Mouse (Mus musculus) midbrain, embryonic 10.5 days (tissue): Measurements from ENCODE around the gene Tmem251. TPM values are rescaled to one million over a fixed set of nuclear protein-coding genes. Genes with fewer than 3 reads are reported as not detected.

Source experiments
- DNase-seq: peaks from one replicate; pipeline ENCODE4 v3.0.0-alpha.2; 2017; ENCODE audit warnings: low spot score
- H3K27ac ChIP-seq: fragments of 300-500 bp; sonication (generic); replicated peaks from 2 replicates; pipeline ENCODE4 v1.5.1; 2016; ENCODE audit warnings: mild to moderate bottlenecking
- H3K27me3 ChIP-seq: fragments of 300-500 bp; sonication (generic); 2 replicates; pipeline ENCODE4 v1.6.1; 2016; ENCODE audit warnings: low read depth, mild to moderate bottlenecking; ENCODE audit not compliant: poor library complexity, severe bottlenecking
- H3K36me3 ChIP-seq: fragments of 300-500 bp; sonication (generic); 2 replicates; pipeline ENCODE4 v1.6.1; 2016; ENCODE audit warnings: mild to moderate bottlenecking, moderate library complexity
- H3K4me1 ChIP-seq: fragments of 300-500 bp; sonication (generic); 2 replicates; pipeline ENCODE4 v1.6.1; 2016
- H3K4me3 ChIP-seq: fragments of 300-500 bp; sonication (generic); 2 replicates; pipeline ENCODE4 v1.5.1; 2016; ENCODE audit warnings: mild to moderate bottlenecking, moderate library complexity
- H3K9me3 ChIP-seq: fragments of 300-500 bp; sonication (generic); replicated peaks from 2 replicates; pipeline ENCODE4 v1.6.1; 2016; ENCODE audit warnings: mild to moderate bottlenecking
- WGBS: fragments of 180-500 bp; shearing (Covaris S2); methylation state at CpG from one replicate; pipeline ENCODE4 v1.1.7; 2016; 5-methylcytosine and 5-hydroxymethylcytosine counted together
- polyA plus RNA-seq: library from polyadenylated mRNA; unstranded; fragments of >200 nt; fragmentation: Nextera tagmentation; extraction: Ambion mirVana; gene quantifications from 2 replicates; pipeline ENCODE4 v1.2.1, GENCODE M21; 2016

Tmem251 gene
- polyA plus RNA-seq, 1 experiment from 2014 or later: 14.0 TPM

DNA sequence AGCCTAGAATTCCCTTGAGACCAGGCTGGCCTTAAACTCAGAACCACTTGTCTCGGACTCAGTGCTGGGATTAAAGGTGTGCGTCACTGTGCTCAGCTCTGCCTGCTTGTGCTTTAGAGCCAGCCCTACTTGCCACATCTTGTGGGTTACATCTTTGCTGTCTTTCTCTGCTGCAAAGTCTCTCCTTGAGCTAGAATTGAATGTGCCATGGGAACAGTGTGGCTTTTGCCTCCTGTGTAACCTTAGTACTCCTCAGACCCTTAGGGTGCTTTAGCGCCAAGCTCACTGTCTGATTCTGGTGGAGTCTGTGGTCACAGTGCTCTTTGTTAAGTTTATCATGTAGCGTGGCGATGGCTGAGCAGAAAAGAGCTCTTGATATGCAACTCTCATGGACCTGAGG lies 29.1 kb downstream of the Tmem251 start:
- Histone ChIP-seq H3K9me3 (no peaks in the 10 kb centered on the region; the same call in 1 of the 2 replicates), H3K4me1 (no peaks in the 10 kb centered on the region), H3K27ac (no peak overlapping the region), H3K27me3 (no peaks in the 10 kb centered on the region), H3K36me3 (peaks cover 98% of the 10 kb centered on the region), H3K4me3 (no peak overlapping the region)
- no peak for DNase-seq
- 92% methylated on average over 5 of the region's 5 CpGs for WGBS

DNA sequence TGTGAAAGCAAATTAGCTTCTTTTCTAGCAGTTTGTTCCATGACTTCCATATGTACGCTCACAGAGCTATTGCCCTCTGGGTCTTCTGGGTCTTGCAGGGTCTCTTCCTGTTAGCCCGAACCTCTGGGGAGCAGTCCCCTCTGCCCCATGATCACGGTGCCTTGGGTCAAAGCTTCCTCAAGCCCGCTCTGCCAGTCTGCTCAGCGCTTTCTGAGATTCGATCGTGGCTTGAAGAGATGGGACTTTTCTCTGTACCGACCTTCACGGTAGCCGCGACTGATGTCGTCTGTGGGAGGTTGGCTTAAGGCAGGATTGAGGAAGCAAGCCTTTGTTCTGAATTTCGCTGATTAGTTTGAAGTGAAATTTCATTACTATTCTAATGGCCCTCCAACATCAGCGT lies 32.5 kb downstream of the Tmem251 start:
- H3K4me1 ChIP-seq: no peaks in the 10 kb centered on the region
- no peak for DNase-seq
- no peaks in the 10 kb centered on the region for H3K27me3 ChIP-seq
- WGBS: 94% methylated on average over 14 of the region's 14 CpGs
- no peak overlapping the region for H3K27ac ChIP-seq
- peaks cover 78% of the 10 kb centered on the region for H3K36me3 ChIP-seq
- H3K9me3 ChIP-seq: no peaks in the 10 kb centered on the region; the same call in 1 of the 2 replicates
- H3K4me3 ChIP-seq: no peak overlapping the region

DNA sequence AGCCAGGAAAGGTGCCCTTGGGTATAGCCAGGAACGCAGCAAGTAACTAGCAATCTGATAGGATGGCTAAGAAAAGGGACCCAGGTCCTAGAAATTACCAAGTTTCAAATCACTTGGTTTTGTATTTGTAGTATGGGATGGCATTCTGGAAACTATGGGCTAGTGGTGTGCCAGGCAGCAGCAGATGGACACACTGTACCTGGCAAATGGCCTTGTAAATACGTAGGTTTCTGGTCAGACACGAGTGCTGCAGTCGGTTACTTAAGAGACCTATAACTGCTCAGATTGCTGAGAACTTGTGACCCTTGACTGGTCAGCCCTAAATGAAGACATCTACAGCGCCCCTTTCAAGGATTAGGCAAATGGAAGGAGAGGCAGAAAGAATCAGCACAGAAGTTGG lies 34.6 kb downstream of the Tmem251 start:
- Histone ChIP-seq H3K36me3 (peaks cover 69% of the 10 kb centered on the region), H3K9me3 (no peaks in the 10 kb centered on the region), H3K27me3 (no peaks in the 10 kb centered on the region), H3K4me1 (no peaks in the 10 kb centered on the region), H3K4me3 (no peak overlapping the region), H3K27ac (no peak overlapping the region)
- 82% methylated on average over 5 of the region's 5 CpGs for WGBS
- DNase-seq: no peak

DNA sequence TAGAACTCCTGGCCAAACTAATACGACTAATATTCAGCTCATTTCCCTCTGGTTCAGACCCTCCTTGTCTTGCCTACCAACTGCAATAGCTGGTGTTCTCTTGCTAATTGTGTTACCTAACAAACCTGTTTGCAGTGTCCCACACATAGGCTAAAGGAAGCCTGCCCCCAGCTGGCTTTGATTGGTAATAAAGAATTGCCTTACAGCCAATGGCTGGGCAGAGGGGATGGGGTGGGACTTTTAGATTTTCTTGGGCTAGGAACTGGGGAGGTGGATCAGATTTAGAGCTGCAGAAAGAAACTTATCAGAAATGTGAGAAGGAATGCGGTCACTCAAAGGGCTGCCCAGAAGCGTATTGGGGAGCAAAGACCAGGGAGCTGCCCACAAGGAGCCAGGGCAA lies 35.9 kb downstream of the Tmem251 start:
- DNase-seq: no peak
- H3K4me1 ChIP-seq: no peaks in the 10 kb centered on the region
- no peaks in the 10 kb centered on the region for H3K9me3 ChIP-seq
- no peaks in the 10 kb centered on the region for H3K27me3 ChIP-seq
- H3K27ac ChIP-seq: no peak overlapping the region
- no peak overlapping the region for H3K4me3 ChIP-seq
- peaks cover 69% of the 10 kb centered on the region for H3K36me3 ChIP-seq
- 58% methylated on average over 3 of the region's 3 CpGs for WGBS

DNA sequence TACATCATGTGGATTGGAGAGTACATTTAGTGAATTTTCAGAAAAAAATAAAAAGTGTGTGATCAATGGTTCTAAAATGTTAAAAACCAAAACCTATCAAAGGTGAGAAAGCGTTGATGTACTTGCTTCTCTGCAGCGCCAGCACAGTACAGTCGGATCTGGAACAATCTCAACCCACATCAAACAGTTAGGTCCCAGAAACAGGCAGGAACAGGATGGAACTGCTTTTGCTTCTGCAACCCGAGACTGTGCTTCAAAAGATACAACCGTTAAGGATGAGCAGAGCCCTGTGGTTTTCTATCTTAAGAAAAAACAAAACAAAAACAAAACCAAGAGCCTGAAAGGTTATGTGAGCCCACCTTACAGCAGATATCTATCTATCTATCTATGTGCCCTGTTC lies 39.3 kb downstream of the Tmem251 start:
- H3K4me1 ChIP-seq: no peaks in the 10 kb centered on the region
- H3K27ac ChIP-seq: no peak overlapping the region
- WGBS: 93% methylated on average over 5 of the region's 5 CpGs
- no peak for DNase-seq
- H3K36me3 ChIP-seq: peaks cover 68% of the 10 kb centered on the region
- H3K4me3 ChIP-seq: no peak overlapping the region
- no peaks in the 10 kb centered on the region for H3K27me3 ChIP-seq
- no peaks in the 10 kb centered on the region for H3K9me3 ChIP-seq

DNA sequence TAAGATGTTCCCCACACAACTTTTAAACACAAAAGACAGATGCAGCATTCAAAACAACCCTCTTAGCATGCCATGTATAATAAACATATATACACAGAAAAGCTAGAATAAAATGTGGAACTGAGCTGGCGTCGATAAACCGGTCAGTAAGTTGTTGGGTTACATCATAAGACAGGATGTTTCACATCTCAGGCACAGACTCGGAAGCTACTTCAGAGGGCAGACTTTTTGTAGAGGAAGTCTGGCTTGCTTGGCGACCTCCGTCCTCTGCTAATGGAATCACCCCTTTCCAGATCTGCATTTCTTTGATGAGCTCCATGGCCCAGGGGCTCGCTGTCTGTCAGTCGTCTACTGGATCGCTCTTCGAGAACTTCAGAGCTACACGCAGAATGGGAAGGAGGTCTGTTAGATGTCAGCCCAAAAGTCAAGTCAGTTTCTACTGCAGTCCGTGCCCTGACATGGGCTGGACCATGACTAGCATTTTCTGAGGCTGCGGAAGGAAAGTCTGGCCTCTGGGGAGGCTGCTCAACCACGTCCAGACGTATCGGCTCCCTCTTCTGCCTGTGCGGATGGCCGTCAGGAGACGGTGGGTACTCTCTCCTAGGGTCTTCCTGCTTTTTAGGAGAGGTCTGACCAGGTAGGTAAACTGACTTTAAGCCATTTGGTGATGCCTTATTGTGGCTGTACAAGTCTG lies 41.5 kb downstream of the Tmem251 start:
- H3K27ac ChIP-seq: no peak overlapping the region
- no peak for DNase-seq
- H3K4me1 ChIP-seq: no peaks in the 10 kb centered on the region
- peaks cover 84% of the 10 kb centered on the region for H3K36me3 ChIP-seq
- WGBS: 94% methylated on average over 19 of the region's 19 CpGs
- H3K9me3 ChIP-seq: no peaks in the 10 kb centered on the region
- no peak overlapping the region for H3K4me3 ChIP-seq
- no peaks in the 10 kb centered on the region for H3K27me3 ChIP-seq

DNA sequence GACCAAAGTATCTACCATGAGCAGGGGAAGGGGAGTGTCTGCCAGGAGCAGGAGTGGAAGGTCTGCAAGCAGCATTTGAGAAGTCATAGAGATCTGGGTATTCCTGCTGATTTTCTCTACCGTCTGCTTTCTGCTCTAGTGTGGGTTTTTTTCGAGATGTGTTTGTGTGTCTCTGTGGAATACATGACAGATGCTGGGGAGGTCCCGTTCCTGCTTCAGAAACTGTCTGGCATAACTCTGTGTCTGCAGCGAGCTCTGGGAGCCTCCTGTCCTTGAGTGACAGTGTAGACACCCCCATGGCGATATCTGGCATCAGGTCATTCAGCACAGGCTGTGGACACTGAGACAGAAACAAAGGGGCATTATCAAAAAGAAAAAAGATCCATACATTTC lies 42.0 kb downstream of the Tmem251 start:
- H3K9me3 ChIP-seq: no peaks in the 10 kb centered on the region
- WGBS: 92% methylated on average over 5 of the region's 5 CpGs
- DNase-seq: no peak
- no peak overlapping the region for H3K27ac ChIP-seq
- H3K27me3 ChIP-seq: no peaks in the 10 kb centered on the region
- peaks cover 85% of the 10 kb centered on the region for H3K36me3 ChIP-seq
- no peaks in the 10 kb centered on the region for H3K4me1 ChIP-seq
- no peak overlapping the region for H3K4me3 ChIP-seq

DNA sequence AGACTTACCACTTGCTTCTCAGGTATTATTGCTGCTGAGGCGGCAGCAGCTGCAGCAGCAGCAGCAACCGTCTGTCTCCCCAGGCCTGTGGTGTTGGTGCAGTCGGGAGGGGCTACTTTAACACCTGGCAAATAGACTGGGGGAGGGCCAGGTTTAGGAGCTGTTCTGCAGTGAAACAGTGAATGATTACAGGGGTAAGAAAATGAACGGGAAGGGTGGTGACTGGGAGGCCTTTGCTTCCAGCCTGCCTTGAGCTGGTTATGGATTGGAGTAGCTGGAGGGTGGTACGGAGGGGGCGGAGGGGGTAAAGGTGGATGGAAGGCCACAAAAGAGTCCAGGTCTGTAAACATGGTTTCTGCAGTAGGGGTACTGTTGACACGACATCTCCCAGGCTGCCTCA lies 44.4 kb downstream of the Tmem251 start:
- H3K36me3 ChIP-seq: peaks cover 97% of the 10 kb centered on the region
- no peaks in the 10 kb centered on the region for H3K4me1 ChIP-seq
- H3K4me3 ChIP-seq: no peak overlapping the region
- no peak for DNase-seq
- H3K9me3 ChIP-seq: no peaks in the 10 kb centered on the region
- no peak overlapping the region for H3K27ac ChIP-seq
- H3K27me3 ChIP-seq: no peaks in the 10 kb centered on the region
- 94% methylated on average over 7 of the region's 7 CpGs for WGBS

Other genes starting within 250 kb of the Tmem251 start
- gene Chga, start 188.8 kb upstream of the Tmem251 start, polyA plus RNA-seq: 14.5 and 23.7 TPM in 2 replicates
- 16.1 and 16.9 TPM in 2 replicates for gene Itpk1, start 38.8 kb upstream of the Tmem251 start, polyA plus RNA-seq
- 38.4 and 44.6 TPM in 2 replicates for gene Moap1, start 101 bp upstream of the Tmem251 start, polyA plus RNA-seq
- not detected in 2 replicates for gene Gm28051, start 14.0 kb downstream of the Tmem251 start, polyA plus RNA-seq
- 50.3 and 52.7 TPM in 2 replicates for gene Gon7, start 14.0 kb downstream of the Tmem251 start, polyA plus RNA-seq
- 64.4 and 67.1 TPM in 2 replicates for gene Ubr7, start 14.2 kb downstream of the Tmem251 start, polyA plus RNA-seq
- 34.8 and 37.3 TPM in 2 replicates for gene Gm20604, start 14.9 kb downstream of the Tmem251 start, polyA plus RNA-seq
- gene Btbd7, start 134.7 kb downstream of the Tmem251 start, polyA plus RNA-seq: 15.8 and 16.4 TPM in 2 replicates
- not detected in 2 replicates for gene Cox8c, start 155.6 kb downstream of the Tmem251 start, polyA plus RNA-seq
- gene Unc79, start 205.1 kb downstream of the Tmem251 start, polyA plus RNA-seq: 0.70 and 1.3 TPM in 2 replicates